Mouse (Mus musculus) neural tube, embryonic 10.5 days (tissue): ENCODE results near the gene Btbd8.
A peak's percentile ranks its signal among the peaks of the same experiment; 100 is the strongest.

Source experiments
- DNase-seq: peaks from one replicate; pipeline ENCODE4 v3.0.0-alpha.2; 2017; ENCODE audit warnings: low spot score; ENCODE audit errors: extremely low spot score

Btbd8 gene

DNA sequence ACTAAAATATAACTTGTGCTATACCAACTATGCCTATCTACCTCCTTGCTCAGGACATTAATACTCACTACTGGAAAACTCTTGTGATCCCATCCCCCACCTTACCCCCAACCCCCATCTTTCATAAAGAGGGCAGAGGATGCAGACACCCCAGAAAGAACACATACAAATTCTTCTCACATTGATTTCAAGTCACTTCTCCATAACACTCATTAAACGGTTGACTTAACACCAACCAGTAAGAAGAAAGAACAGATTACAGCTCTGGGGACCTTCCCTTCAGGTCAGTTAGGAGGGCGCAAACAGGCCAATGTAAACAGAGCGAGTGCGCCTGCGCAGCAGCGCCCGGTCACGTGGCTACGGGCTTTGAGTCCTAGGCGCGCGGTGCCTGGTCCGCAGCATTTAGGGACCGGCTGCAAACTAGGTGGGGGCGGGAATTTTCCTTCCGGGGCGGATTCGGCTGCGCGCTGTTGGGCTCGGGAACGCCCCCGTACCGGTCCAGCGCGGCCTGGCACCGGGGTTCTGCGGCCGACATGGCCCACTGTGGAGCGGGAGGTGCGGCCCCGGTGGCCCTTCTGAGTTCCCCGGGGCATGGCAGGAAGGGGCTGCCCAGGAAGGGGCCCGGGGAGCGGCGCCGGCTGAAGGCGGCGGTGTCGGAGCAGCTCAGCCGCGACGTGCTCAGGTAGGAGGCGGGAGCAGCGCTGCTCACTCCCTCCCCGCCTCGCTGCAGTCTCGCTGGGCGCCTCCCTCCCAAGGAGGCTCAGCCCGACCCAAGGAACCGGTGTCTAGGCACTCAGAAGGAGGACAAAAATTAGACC lies at the start of gene Btbd8:
Gene Btbd8 (plus strand): TSS at position 534 of the 818 bp plus-strand sequence.
- DNase-seq, result peak; percentile 98

DNA sequence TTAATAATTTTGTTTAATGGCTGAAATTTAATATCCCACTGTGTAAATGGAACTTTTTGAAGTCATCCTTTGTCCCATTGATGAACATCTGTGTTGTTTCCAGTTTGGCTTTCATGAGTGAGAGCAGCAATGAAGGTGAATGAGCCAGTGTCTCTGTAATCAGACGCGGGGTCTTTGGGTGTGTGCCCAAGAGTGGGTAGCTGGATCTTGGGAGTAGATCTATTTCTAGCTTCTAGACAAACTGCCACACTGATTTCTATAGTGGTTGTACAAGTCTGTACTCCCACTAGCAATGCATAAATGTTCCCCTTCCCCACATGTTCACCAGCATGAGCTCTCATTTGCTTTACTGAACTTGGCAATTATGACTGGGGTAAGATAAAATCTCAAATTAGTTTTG lies 48.4 kb upstream of the Btbd8 start:
- no peak for DNase-seq

DNA sequence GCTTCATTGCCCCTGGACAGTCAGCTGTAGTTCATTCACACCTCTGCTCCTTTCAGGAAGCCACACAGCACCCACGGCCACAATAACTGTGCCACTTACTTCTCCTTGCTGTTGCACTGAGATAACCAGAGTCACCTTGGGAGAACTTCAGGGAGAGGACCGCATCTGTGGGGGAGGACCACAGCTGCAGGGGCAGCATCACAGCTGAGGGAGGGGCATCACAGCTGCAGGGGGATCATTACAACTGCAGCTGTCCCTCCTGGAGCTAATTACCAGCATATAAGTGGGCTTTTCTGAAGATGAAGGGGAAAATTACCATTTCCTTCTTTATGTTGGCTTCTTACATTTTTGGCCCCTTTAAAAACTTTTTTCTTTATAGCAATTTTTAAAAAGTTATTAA lies 43.4 kb upstream of the Btbd8 start:
- no peak for DNase-seq

DNA sequence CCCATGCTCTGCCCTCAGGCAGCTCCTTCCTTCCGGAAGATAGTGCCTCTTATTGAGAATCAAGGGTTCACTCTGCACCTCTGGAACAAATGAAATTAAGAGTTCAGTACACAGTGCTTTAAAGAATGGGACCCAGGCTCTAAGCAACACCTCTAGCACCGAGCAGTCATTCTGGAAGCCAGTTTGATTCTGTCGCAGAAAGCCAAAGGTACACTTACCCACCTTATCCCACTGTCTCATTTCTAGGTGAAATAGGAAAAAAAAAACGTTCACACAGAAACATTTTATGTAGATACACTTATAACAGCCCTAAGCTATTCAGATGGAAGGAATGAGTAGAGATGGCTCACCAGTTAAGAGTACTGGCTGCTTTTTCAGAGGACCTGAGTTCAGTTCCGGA lies 35.4 kb upstream of the Btbd8 start, which contains the start of gene Ephx4:
Gene Ephx4 (plus strand): TSS at position 301 of the 400 bp plus-strand sequence.
- no peak for DNase-seq

DNA sequence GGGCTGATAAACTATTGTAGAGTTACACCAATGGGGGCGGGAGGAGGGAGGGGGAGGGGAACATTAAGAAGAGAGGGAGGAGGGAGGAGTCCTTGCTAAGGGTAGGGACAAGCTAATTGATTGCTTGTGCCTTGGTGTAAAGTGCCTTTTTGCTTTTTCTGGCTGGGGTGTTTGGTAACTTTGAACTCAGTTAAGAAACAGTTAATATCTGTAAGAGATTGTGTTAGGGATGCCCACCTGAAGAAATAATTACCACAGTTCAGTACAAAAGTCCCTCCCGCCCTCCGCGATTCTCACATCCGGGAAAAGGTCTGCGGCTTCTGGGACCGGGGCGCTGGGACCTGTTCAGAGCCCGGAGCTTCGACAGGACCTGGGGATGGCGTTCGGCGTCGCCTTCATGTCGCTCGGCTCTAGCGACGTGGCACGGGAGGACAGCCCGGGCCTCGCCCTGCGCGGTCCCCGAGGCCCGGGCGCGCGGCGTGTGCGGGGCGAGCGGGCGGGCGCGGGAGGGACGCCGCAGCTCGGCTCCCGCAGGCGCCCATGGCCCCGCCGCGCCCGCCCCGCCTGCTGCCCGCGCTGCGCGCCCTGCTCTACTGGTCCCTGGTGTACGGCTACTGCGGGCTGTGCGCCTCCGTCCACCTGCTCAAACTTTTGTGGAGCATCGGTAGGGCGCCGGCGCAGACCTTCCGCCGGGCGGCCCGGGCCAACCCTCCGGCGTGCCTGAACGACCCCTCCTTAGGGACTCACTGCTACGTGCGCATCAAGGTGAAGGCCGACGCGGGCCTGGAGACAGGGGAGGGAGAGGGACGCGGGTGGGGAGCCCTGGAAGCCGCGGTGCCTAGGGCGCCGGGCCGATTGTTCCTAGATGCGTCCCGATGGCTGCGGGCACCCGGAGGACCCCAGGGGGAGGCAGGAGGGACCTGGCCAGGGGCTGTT lies 34.5 kb upstream of the Btbd8 start:
- peak; percentile 62 for DNase-seq

DNA sequence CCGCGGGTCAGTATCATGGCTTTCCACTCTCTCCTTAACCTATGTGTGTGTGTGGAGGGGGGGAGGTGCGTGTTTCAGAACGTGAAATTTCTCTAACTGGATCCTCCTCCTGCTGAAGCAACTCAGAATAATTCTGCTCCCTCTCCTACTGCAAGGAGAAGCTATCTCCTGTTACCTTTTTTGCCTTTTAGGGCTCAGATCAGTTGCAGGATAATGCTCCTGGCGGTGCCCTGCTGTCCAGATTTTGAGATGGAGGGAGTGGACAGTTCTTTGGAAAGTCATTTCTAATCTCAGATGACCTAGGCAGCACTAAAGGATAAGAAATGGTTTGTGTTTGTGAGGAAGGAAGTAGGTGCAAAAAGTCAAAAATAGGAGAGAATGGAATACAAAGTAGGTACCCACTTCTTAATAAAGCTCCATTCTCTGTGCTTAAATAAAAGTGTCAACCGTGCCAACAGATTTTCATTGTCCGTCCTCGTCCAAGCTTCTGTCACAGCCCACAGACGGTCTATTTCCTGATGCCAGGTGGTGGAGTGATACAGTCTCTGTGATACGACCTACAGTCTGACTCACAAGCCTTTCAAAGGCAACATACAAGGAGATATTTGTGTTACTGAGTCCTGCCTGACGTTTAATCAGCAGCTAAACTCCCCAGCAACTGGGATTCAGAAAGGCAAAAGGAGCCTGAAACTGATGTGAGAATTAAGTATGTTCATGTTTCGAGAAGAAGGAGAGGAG lies 33.7 kb upstream of the Btbd8 start:
- DNase-seq, result no peak

DNA sequence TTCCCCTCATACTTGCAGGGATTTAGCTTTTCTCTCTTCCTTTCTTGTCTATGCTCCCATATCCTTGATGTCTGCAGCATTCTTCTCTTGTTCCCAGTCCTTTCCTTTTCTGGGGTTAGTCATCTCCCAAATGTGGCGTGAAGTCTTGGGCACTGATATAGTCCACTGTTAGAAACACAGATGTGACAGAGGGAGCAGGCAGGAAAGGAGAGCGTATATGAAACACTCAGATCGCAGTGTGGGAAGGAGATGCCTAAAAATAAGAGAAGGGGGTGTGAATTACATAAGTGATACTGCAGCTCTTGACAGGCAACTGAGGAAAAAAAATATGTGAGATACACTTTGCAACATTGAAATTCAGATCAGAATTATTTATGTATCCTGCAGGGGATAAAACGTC lies 32.4 kb upstream of the Btbd8 start:
- no peak for DNase-seq

DNA sequence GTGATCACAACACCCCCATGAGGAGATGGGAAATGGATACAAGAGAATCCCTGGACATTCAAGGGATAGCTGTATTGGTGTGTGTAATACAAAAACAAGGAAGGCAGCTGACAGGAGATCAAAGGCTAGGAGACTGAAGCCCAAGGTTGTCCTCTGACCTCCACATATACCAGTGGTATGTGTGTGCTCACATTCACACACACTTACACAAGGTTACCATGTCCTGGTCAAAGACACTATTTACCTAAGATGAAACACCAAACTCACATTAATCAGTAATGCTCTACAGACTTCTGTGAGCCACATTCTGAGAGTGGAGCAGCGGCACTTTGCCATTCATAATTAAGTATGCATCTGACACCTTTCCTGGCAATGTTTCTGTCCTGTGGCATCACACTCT lies 27.5 kb upstream of the Btbd8 start:
- DNase-seq, result no peak

DNA sequence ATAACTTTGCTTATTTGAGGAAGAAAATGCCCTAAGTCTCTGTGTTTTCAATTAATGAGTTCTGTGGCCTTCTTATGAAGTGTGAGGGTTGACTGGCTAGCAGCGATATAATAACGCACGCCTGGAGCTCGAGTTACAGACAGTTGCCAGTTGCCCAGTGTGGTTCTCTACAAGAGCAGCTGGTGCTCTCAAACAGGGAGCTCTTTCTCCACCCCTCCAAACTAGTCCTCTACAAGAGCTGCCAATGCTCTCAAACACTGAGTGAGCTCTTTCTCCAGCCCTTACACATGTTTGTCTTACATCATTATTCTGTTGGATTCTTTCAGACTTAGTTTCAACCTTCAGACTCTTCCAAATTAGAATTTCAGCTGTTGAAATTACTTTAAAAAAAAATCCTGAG lies 26.5 kb upstream of the Btbd8 start:
- DNase-seq, result no peak

DNA sequence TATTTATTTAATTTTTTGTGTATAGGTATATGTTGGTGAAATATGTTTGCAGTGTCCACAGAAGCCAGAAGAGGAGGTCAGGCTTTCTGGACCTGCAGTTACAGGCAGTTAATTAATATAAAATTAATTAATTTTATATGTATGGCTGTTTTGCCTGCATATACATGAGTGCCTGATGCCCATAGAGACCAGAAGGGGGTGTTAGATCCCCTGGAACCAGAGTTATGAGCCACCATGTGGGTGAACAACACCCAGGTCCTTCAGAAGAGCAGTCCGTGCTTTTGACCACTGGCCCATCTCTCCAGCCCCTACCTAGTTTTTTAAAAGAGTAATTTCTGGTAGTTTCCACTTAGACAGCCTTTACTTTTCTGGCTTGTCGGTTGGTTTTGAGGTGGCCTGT lies 25.5 kb upstream of the Btbd8 start:
- DNase-seq, result no peak

DNA sequence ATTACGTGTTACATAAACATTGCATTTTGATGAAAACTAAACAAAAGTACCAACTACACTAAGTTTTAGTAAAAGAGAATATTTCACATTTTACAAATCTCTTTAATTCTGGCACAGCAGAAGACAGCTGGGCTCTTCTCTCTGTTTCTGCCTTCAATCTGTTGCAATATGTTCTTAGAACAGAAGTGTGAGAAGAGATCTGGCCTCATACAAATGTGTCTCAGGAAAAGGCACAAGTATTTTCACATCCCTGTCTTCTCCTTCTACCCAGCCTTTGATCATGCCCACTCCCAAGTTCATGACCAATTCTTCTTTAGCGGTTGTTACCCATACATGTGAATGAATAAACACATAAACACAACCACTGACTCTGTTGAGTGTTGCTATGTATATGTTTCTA lies 22.7 kb upstream of the Btbd8 start:
- no peak for DNase-seq

DNA sequence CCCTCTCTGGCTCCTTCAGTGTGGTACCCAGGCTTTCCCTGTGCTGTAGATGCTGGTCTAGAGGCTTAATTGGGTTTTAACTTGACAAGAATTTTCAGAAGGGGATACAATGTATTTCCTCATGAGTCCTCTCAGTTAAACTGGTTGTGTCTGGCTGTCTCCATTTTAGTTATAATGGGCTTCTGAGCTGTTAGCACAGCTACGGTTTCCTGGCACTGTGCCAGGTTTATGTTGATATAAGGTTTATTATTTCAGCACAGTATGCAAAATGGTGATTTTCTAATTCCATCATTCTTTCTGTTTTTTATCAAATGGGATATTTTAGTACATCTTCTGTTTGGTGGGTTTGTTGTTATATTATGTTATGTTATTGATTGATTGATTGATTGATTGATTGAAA lies 16.1 kb upstream of the Btbd8 start:
- no peak for DNase-seq

DNA sequence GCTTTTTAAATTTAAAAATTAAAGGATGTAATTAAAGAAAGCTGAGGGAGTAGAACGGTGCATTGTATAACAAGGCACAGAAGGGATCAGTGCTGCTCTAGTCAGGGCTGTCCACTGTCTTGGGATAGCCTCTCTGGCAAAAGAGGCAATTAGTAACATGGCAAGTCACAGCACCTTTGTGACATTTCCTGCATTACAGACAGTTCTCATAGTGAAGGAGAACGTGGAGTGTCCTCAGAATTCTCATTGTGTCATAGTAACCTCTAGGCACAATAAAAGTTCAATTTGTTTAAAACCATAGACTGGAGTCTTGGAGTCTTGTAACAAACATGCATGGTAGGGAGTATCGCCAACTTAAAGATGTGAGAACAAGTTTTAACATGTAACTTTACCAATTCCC lies 6.5 kb upstream of the Btbd8 start, which contains the start of gene Lpcat2b:
Gene Lpcat2b (plus strand): TSS at position 301 of the 400 bp plus-strand sequence.
- DNase-seq, result no peak

DNA sequence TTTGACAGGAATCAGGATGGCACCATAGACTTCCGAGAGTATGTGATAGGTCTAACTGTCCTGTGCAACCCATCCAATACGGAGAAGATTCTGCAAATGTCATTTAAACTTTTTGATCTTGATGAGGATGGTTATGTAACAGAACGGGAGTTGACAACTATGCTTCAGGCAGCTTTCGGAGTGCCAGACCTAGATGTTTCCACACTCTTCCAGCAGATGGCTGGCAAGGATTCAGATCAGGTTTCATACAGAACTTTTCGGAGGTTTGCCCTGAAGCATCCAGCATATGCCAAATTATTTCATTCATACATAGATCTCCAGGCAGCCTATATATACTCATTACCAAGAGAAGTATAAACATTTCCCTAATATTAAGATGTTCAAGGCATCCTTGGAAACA lies 3.8 kb upstream of the Btbd8 start:
- no peak for DNase-seq

DNA sequence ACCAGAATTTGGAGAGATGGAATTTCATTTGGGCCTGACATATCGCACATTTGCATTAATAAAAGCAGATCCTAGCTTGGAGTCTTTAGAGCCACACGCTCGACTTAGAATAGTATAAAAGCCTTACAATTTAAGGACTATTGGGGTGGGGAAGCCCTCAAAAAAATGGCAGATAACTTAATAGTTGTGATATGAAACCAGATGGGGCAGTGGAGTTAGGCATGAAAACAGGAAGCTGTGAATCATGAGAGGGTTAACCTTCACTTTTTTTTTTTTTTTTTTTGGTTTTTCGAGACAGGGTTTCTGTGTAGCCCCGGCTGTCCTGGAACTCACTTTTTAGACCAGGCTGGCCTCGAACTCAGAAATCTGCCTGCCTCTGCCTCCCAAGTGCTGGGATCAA lies 1.6 kb upstream of the Btbd8 start:
- DNase-seq, result no peak

DNA sequence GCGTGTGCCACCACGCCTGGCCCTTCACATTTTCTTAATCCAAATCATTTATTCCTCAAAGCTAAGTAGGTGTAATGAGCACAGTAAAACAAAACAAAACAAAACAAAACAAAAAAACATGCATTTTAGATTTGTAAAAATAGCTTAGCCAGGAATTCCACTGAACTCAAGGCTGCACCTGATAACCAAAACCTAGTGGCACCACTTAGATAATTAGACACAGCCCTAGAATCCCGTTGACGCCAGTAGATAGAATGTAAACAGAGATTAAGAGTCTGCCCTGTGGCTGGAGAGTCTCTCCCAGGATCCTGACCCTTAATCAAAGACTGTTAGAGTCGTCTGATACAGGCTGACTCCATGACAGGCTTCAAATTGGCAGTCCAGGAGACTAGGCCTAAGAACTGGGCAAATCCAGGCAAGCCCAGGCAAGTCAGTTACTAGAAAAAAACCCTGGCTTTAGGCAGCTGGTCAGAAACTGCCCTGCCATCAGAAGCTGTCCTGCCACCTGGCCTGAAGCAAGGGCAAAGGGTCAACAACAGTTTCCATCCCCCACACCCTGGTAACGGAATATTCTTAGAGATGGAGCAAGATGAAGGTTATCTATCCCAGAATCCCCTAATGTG lies 1.1 kb upstream of the Btbd8 start:
- DNase-seq, result no peak

DNA sequence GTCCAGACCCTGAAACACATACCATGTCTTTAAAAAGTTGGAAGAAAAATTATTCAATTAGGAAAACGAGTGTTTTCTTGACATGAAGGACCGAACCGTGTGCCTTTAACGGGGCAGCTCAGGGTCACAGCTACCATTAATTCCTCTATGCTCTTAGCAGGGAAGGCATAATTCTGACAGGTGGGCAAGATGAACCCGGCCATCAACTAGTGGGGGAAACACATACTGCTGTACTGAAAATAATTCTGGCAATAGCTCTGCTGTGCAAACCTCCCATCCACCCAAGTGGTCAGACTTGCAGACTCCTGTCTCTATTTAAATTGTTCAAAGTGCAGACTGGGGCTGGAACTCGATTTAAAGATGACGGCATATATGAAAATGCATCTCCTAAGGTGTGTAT lies 556 bp downstream of the Btbd8 start:
- DNase-seq, result no peak

DNA sequence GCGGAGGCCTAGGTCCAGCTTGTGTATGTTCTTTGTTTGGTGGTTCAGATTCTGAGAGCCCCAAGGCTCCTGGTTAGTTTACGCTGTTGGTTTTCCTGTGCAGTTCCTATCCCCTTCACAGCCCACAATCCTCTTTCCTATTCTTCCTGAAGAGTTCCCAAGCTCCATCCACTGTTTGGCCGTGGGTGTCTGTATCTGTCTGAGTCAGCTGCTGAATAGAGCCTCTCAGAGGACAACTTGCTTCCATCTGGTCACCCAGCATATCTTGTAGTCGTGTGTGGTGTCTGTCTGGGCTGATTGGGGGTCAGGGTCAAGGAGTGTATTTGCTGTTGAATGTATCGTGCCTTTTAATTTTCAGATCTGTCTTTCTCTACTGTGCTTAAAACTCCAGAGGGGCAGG lies 4.1 kb downstream of the Btbd8 start:
- DNase-seq, result no peak

DNA sequence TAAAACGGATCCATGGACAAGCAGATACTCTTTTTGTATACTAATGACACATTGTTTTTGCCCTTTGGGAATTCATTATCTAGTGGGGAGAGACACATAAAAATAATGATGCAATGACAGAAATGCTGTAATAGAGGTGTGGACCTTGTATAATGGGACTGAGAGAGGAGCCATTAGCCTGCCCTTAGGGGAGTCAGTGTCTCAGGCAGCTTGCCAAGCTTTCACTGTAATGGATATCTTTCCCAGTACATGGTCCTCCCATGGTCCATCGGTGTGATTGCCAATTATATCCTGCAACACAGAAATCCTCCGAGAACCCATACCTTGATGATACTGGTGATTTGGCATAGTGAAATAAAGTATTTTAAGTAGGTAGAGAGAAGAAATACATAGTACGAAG lies 6.5 kb downstream of the Btbd8 start:
- DNase-seq, result no peak

DNA sequence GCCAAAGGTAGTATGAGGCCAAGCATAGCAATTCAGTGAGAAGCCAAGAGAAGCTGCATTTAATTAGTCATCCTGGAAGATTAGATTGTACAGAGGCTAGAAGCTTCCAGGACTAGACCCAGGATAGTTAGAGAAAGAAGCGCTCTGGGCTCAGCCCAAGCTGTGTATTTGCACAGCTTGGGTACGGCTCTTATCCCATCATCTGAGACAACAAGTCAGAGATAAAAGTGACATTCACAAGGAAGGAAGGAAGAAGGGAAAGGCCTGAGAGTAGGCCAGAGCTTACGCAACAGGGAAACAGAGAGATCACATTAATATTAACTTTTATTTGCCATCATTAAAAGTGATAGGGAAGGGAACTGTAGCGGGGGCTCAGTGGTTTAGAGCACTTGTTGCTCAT lies 10.2 kb downstream of the Btbd8 start:
- no peak for DNase-seq

DNA sequence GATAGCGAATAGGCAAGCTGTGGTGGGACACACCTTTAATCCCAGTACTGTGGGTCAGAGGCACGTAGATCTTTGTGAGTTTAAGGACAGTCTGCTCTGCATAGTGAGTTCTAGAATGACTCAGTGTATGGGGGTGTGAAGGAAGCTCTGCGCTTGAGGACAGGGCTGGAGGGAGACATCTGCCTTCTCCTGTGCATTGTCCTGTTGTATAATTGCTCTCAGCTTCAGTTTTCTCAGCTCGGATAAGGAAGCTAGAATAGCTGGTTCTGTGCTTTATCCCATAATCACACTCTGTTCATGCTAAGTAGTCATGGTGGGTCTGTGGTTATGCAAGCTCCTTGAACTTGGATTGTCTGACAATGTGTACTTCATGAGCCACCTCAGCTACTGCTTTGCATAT lies 11.0 kb downstream of the Btbd8 start:
- no peak for DNase-seq
